Mouse (Mus musculus) liver, embryonic 16.5 days (tissue): ENCODE results near the gene M6pr. TPM values are rescaled to one million over a fixed set of nuclear protein-coding genes. Genes with fewer than 3 reads are reported as not detected.

Experiments
- ATAC-seq: fragments of 200-750 bp; cut with Nextera tagmentation; 2 replicates; pipeline ENCODE4 v1.8.0; 2017; ENCODE audit warnings: low read depth, mild to moderate bottlenecking, moderate number of reproducible peaks, moderate library complexity
- H3K27ac ChIP-seq: fragments of 300-500 bp; sonication (generic); 2 replicates; pipeline ENCODE4 v1.5.1; 2014; ENCODE audit warnings: mild to moderate bottlenecking, low read length
- H3K27me3 ChIP-seq: fragments of 300-500 bp; sonication (generic); 2 replicates; pipeline ENCODE4 v1.6.1; 2014; ENCODE audit warnings: low read depth, low read length, mixed read lengths; ENCODE audit not compliant: control insufficient read depth, insufficient read depth
- H3K36me3 ChIP-seq: fragments of 300-500 bp; sonication (generic); 2 replicates; pipeline ENCODE4 v1.6.1; 2014; ENCODE audit warnings: mild to moderate bottlenecking; ENCODE audit not compliant: control insufficient read depth, insufficient read depth
- H3K4me1 ChIP-seq: fragments of 300-500 bp; sonication (generic); 2 replicates; pipeline ENCODE4 v1.6.1; 2014; ENCODE audit warnings: low read depth, low read length, mixed read lengths; ENCODE audit not compliant: control insufficient read depth
- H3K4me2 ChIP-seq: fragments of 300-500 bp; sonication (generic); 2 replicates; pipeline ENCODE4 v1.6.1; 2014; ENCODE audit warnings: low read depth, low read length, mixed read lengths
- H3K4me3 ChIP-seq: fragments of 300-500 bp; sonication (generic); 2 replicates; pipeline ENCODE4 v1.5.1; 2014; ENCODE audit warnings: low read depth, mild to moderate bottlenecking, low read length
- H3K9ac ChIP-seq: fragments of 300-500 bp; sonication (generic); 2 replicates; pipeline ENCODE4 v1.6.1; 2014; ENCODE audit warnings: low read depth, low read length
- H3K9me3 ChIP-seq: fragments of 300-500 bp; sonication (generic); replicated peaks from 2 replicates; pipeline ENCODE4 v1.6.1; 2016; ENCODE audit warnings: low read length; ENCODE audit not compliant: control insufficient read depth
- whole genome bisulfite sequencing: fragments of 180-500 bp; shearing (Covaris S2); extraction: QIAGEN DNeasy Blood & Tissue Kit; methylation state at CpG from one replicate; pipeline ENCODE4 v1.1.7; 2014; ENCODE audit not compliant: insufficient replicate concordance; 5-methylcytosine and 5-hydroxymethylcytosine counted together
- polyA plus RNA-seq: library from polyadenylated mRNA; unstranded; fragments of >200 nt; fragmentation: Nextera tagmentation; extraction: Ambion mirVana; gene quantifications from 2 replicates; pipeline ENCODE4 v1.2.1, GENCODE M21; 2015

M6pr gene
- polyA plus RNA-seq, 1 experiment from 2014 or later: 83.5 TPM

GRCm38 (mm10) chr6:122366976-122367375 is 58.5 kb downstream of the M6pr start:
- no peaks in the 10 kb centered on the region for H3K36me3 ChIP-seq
- H3K4me2 ChIP-seq: no peak overlapping the region
- no peak overlapping the region for H3K9ac ChIP-seq
- H3K27ac ChIP-seq: no peak overlapping the region
- 42% methylated on average over 3 of the region's 3 CpGs for WGBS
- ATAC-seq: no peak
- no peaks in the 10 kb centered on the region for H3K4me1 ChIP-seq
- no peak overlapping the region for H3K4me3 ChIP-seq
- no peaks in the 10 kb centered on the region for H3K27me3 ChIP-seq
- no peaks in the 10 kb centered on the region for H3K9me3 ChIP-seq

Other genes starting within 250 kb of the M6pr start
- not detected in 2 replicates for gene Klrg1, start 25.8 kb upstream of the M6pr start, polyA plus RNA-seq
- 1.1 and 1.2 TPM in 2 replicates for gene Phc1, start 31.8 kb downstream of the M6pr start, polyA plus RNA-seq
- 0.32 and 0.60 TPM in 2 replicates for gene Rimklb, start 190.0 kb downstream of the M6pr start, polyA plus RNA-seq
- gene Mfap5, start 197.1 kb downstream of the M6pr start, polyA plus RNA-seq: 1.0 and 1.2 TPM in 2 replicates
- gene Aicda, start 245.1 kb downstream of the M6pr start, polyA plus RNA-seq: not detected in 2 replicates